Mouse (Mus musculus) naive thymus-derived CD4-positive, alpha-beta T cell, adult 2 months (primary cell): Measurements from ENCODE around the gene Olfr113.
"Not testable (repeated sequence)": the region's sequence is repeated elsewhere in the genome, so short reads cannot be mapped to it uniquely, and the experiment has no call there.

Source experiments
- DNase-seq: peaks from one replicate; pipeline ENCODE4 v3.0.0-alpha.2; 2011; ENCODE audit warnings: low read depth

Olfr113 gene

GRCm38 (mm10) chr17:37577563-37577962, at the start of gene Olfr113:
Olfr113 (minus strand) TSS chr17:37577663.
- DNase-seq = no peak

- DNase-seq = no peak
Observed at GRCm38 (mm10) chr17:37627009-37627408, 49.5 kb upstream of the Olfr113 start, which contains the start of the genes Olfr115 and Olfr116. Olfr115 (minus strand) TSS chr17:37627109. Olfr116 (minus strand) TSS chr17:37627199.

GRCm38 (mm10) chr17:37592643-37593042, 15.2 kb upstream of the Olfr113 start, which contains the start of gene Olfr114:
Olfr114 (minus strand) TSS chr17:37592743.
- no peak for DNase-seq

- DNase-seq = no peak
Observed at GRCm38 (mm10) chr17:37569351-37569750, 8.1 kb downstream of the Olfr113 start, which contains the start of gene Olfr112. Olfr112 (minus strand) TSS chr17:37569451.

GRCm38 (mm10) chr17:37558913-37559615, 18.4 kb downstream of the Olfr113 start:
- DNase-seq = no peak

GRCm38 (mm10) chr17:37543800-37544435, 33.5 kb downstream of the Olfr113 start:
- DNase-seq = no peak

GRCm38 (mm10) chr17:37541454-37542119, 35.9 kb downstream of the Olfr113 start:
- no peak for DNase-seq

- not testable (repeated sequence) for DNase-seq
Observed at GRCm38 (mm10) chr17:37538416-37538815, 39.0 kb downstream of the Olfr113 start.

- no peak for DNase-seq
Observed at GRCm38 (mm10) chr17:37535173-37535572, 42.3 kb downstream of the Olfr113 start.

- DNase-seq = not testable (repeated sequence)
Observed at GRCm38 (mm10) chr17:37525427-37525826, 52.0 kb downstream of the Olfr113 start.

GRCm38 (mm10) chr17:37524612-37525011, 52.9 kb downstream of the Olfr113 start:
- not testable (repeated sequence) for DNase-seq
